Mouse (Mus musculus) bone marrow macrophage, adult 2 months (primary cell): Measurements from ENCODE around the gene Lrrc49. TPM values are rescaled to one million over a fixed set of nuclear protein-coding genes. Genes with fewer than 3 reads are reported as not detected.

ENCODE experiments used
- H3K27ac ChIP-seq: 2 replicates; pipeline ENCODE4 v1.5.1; 2012; ENCODE audit warnings: low read depth, low read length; ENCODE audit not compliant: insufficient read depth
- H3K4me1 ChIP-seq: 2 replicates; pipeline ENCODE4 v1.6.1; 2012; ENCODE audit warnings: low read length; ENCODE audit not compliant: control insufficient read depth, insufficient read depth
- H3K4me3 ChIP-seq: 2 replicates; pipeline ENCODE4 v1.5.1; 2012; ENCODE audit warnings: mild to moderate bottlenecking, low read length, moderate library complexity; ENCODE audit not compliant: insufficient read depth
- CTCF ChIP-seq: IDR thresholded peaks from 2 replicates; pipeline ENCODE4 v1.5.1; 2012; ENCODE audit warnings: low read depth, mild to moderate bottlenecking, low read length, moderate library complexity
- POLR2A ChIP-seq: IDR thresholded peaks from 2 replicates; pipeline ENCODE4 v1.6.1; 2012; ENCODE audit warnings: mild to moderate bottlenecking, low read depth, low read length, borderline replicate concordance
- polyA plus RNA-seq: library from polyadenylated mRNA; stranded (reverse); fragments of >200 nt; gene quantifications from 2 replicates; pipeline ENCODE4 v1.2.4, GENCODE M21; 2012; ENCODE audit not compliant: missing spikeins, insufficient read depth, insufficient read length

Lrrc49 gene
- polyA plus RNA-seq, 1 experiment = 7.5 TPM

DNA sequence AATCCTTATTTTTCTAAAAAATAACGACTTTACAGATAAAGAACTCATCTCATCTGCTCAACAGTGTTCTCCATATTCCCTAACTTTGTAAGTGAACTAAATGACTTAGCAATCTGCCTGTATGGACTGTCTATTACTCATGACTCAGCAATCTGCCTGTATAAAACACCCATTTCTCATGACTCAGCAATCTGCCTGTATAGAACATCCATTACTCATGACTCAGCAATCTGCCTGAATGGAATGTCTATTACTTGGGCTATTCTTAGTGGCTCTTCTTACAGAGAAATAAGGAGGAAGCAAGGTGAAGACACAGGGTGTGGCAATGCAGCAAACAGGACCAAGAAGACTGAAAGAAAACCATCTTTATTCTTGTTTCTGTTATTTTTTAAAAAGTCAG is 34.8 kb downstream of the Lrrc49 start:
- TF ChIP-seq CTCF = no peak
- TF ChIP-seq POLR2A = no peak

DNA sequence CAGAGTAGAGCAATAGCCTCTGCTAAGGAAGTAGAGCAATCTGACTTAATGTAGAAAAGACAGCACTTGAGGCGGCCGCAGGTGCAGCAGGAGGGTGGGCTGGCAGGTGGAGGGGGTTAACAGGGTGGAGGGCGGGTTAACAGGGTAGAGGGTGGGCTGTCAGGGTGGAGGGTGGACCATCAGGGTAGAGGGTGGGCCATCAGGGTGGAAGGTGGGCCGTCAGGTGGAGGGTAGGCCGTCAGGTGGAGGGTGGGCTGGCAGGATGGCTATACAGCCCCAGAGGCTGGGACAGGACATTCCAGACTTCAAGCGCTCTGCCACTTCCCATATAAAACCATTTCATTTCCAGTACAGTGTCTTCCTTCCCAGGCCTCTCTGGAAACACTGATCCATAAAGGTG is 37.7 kb downstream of the Lrrc49 start:
- H3K4me3 ChIP-seq = no peak overlapping the region
- no peak overlapping the region for H3K27ac ChIP-seq
- no peak for TF ChIP-seq POLR2A
- no peak for TF ChIP-seq CTCF
- no peaks in the 10 kb centered on the region for H3K4me1 ChIP-seq

More for the DNA sequence above, 34.8 kb downstream of the Lrrc49 start:
- Histone ChIP-seq H3K4me3 (no peak overlapping the region), H3K4me1 (no peaks in the 10 kb centered on the region), H3K27ac (no peak overlapping the region)

DNA sequence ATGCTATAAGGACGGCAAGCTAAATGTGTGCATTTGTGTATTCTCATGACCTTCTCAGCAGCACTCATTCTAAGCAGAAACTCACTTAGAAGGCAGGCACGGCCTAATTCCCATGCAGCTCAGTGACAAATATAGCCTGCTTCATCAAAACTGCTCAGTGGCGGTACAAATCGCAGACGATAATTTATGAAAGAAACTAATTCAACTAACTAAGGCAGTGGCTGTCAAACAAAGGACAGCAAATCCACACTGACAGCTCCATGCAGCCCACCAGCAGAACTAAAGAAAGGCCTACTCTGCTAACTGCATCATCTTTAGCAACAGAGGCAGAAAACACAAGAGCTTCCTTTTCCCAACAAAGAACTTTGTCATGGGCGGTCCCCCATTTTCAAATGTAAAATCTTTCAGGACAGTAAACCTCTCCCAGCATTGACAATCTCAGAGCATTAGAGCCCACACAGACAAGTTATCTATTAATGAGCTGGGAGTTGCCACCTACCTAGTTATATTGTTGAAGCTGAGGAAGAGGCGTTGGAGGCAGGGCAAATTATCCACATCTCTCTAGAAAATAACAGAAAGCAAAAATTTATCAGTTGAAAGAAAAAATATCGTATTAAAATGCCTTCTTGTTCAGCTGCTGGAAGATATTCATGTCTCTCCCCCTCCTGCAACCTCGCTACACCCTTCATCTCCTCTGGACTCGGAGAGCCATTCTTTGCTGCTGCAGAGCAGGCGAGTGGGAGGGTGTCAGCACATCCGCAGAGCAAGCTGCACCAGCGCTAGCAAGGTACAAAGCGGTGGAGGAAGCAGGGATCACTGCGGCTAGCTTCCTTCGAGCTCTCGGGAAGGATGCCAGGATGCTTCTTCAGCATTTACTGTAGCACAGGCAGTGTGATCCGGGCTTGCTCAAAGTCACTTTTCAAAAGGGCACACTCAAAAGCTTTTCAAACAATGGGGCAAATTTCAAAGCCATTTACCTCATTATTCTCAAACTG is 38.7 kb downstream of the Lrrc49 start:
- TF ChIP-seq POLR2A = no peak
- no peak for TF ChIP-seq CTCF
- Histone ChIP-seq H3K27ac (no peak overlapping the region), H3K4me3 (no peak overlapping the region), H3K4me1 (no peaks in the 10 kb centered on the region)

DNA sequence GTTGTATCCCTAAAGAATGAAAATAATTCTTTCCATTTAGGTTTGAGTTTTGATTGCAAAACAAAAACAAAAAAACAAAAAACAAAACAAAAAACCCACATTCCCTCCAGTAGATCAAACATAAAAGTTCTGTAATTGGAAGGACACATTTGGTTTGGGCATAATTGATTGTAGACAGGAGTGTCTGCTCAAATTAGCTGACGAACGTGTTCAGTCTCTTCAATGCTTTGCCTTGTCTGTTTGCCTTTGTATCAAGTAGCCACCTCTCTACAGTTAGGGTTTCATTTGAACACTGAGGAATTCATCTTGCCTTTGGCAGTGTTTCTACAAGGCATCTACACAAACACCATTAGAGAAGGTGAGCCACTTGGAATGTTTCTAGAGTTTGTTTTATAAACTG is 54.4 kb downstream of the Lrrc49 start:
- Histone ChIP-seq H3K27ac (no peak overlapping the region), H3K4me1 (no peaks in the 10 kb centered on the region), H3K4me3 (no peak overlapping the region)
- TF ChIP-seq CTCF (no peak), POLR2A (no peak)

DNA sequence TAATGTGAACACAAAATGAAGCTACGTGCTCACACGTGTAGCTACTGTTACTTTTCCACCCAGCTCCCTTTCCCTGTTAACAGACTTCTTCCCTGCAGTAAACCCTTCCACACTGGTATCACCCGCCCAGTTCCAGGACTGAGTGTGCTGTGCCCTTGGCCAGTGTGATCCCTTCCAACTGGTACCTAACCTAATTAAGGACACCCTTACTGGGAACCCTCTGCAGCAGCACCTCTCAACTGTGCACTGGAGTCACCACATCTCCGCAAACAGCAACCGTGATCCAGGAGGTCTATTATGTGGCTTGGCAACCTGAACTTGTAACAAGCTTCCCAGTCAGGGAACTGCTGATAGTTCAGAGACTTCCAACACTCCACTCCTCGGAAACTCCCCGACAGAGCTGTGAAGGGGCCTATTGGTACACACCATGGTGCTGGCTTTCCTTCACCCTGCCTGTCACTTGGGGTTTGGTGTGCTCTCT is 61.6 kb downstream of the Lrrc49 start:
- no peaks in the 10 kb centered on the region for H3K4me1 ChIP-seq
- TF ChIP-seq POLR2A (no peak), CTCF (no peak)
- H3K4me3 ChIP-seq = no peak overlapping the region
- no peak overlapping the region for H3K27ac ChIP-seq

DNA sequence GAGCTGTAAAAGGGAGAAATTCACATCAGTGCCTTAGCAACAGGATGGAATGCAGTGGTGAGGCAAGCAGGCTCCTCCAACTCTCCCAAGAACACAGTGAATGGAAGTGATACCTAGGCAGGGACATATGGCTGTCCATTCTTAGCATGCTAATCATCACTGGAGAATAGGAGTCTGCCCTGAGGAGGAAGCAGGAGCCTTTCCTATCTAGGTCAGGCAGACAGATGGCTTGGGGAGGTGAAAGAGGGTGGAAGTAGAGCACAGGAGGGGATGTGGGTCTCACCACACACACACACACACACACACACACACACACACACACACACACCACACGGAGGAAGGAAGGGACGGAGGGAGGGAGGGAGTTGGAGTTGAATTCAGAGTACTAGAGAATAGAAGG is 62.1 kb downstream of the Lrrc49 start:
- Histone ChIP-seq H3K27ac (no peak overlapping the region), H3K4me3 (no peak overlapping the region), H3K4me1 (no peaks in the 10 kb centered on the region)
- TF ChIP-seq POLR2A (no peak), CTCF (no peak)

DNA sequence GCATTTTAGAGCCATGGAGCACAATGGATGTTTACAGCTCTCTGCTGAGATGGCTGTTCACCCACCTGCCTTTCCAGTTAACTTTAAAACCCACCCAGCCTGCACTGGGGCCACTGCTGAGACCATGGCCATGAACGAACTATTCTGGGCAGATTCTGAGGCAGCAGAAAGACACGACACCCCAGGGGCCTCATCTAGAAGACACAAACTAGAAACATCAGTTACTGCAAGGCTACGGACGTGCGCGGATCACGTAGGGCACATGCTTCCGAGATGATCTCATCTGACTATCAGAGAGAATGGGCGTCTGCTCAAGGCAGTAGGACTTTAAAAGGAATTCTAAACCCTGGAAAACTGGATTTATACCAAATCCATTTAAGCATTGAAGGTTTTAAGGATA is 71.0 kb downstream of the Lrrc49 start:
- Histone ChIP-seq H3K4me3 (no peak overlapping the region), H3K27ac (no peak overlapping the region), H3K4me1 (no peaks in the 10 kb centered on the region; the same call in 1 of the 2 replicates)
- no peak for TF ChIP-seq CTCF
- TF ChIP-seq POLR2A = no peak

DNA sequence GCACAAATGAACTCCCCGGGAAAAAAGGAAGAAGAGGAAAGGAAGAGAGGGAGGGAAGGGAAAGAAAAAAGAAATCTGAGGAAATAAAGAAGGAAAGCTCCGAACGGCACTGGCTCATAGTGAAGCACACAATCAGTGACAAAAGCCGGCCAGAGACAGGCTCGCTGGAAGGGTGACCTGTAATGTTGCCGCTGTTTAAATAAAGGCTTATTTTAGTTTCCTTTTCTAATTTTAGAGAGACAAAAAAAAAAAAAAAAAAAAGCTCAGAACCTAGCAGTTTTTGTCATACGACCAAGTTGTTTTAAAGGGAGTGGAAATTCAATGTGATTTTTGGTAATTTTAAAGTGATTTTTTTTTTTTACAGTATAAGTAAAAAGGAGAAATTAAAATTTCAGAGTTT is 71.6 kb downstream of the Lrrc49 start:
- Histone ChIP-seq H3K27ac (no peak overlapping the region), H3K4me3 (no peak overlapping the region), H3K4me1 (no peaks in the 10 kb centered on the region; the same call in 1 of the 2 replicates)
- TF ChIP-seq CTCF = no peak
- TF ChIP-seq POLR2A = no peak

DNA sequence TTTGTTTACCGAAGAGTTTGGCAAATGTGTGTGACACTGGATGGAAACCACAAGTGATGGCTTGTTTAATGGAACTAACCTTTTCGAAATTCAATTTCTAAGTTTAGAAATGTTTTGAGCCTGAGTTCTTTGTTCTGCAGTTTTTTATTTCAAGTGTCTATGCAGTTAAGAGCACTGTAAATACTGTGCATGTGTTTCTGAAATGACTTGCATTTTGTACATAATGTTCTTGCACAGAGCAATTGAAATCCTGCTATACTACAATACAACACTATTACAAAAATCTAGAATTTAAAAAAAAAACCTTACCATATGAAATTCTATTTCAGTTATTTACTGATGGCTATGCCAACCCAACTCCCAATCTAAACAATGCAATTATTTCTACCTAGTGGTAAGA is 75.7 kb downstream of the Lrrc49 start:
- Histone ChIP-seq H3K27ac (no peak overlapping the region), H3K4me3 (no peak overlapping the region), H3K4me1 (no peaks in the 10 kb centered on the region; the same call in 1 of the 2 replicates)
- TF ChIP-seq POLR2A = no peak

DNA sequence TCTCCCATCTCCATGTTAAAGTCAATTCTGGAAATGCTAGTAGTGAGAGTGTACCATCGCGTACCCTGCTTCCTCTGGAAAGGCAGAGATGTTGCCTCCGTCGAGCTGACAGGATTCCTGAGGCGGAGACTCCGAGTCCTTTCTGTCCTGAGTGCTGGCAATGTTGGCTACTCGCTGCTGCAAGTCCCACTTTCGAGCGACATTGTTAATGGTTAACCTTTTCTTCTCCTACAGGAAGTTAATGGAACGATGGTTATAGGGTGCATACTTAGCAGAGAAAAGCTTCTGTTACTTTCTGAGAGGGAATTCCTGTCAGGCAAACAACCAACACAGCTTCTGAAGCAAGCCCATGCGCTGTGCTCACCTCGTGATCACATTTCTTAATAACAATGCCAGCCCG is 77.8 kb downstream of the Lrrc49 start:
- no peak for TF ChIP-seq CTCF
- no peak for TF ChIP-seq POLR2A

DNA sequence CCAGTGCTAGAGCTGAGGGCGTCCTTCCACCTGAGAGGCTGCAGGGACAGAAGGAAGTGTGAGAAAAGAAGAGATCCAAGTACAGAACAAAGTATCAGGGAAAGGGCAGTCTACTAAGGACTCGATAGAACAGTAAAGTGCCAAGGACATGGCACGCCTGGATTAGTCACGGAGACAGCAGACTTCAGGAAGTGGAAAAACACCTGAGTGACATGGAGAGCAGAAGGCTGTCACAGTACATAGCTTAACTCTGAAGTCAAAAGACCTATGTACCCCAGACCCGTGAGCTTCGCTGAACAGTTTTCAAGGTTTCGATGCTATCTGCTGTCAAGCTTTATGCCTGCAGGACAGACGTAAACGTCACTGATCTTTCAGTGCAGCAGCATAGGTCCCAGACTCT is 79.1 kb downstream of the Lrrc49 start:
- H3K27ac ChIP-seq = no peak overlapping the region
- H3K4me1 ChIP-seq = no peaks in the 10 kb centered on the region
- H3K4me3 ChIP-seq = no peak overlapping the region
- TF ChIP-seq POLR2A = no peak
- TF ChIP-seq CTCF = no peak

More for the DNA sequence above, 77.8 kb downstream of the Lrrc49 start:
- Histone ChIP-seq H3K4me3 (no peak overlapping the region), H3K4me1 (no peaks in the 10 kb centered on the region), H3K27ac (no peak overlapping the region)
